Mouse (Mus musculus) spleen, adult 2 months (tissue): ENCODE data around the gene Prrt1. TPM values are rescaled to one million over a fixed set of nuclear protein-coding genes. Genes with fewer than 3 reads are reported as not detected.

Experiments
- DNase-seq, 2 experiments: peaks; one replicate each; pipeline versions ENCODE4 v3.0.0 to v3.0.0-alpha.2; 2012 to 2021; ENCODE audit warnings: low spot score in 2 of 2, low read depth in 1 of 2
- H3K27ac ChIP-seq: fragments of 200-500 bp; 2 replicates; pipeline ENCODE4 v1.5.1; 2012; ENCODE audit warnings: low read length, inconsistent platforms; ENCODE audit not compliant: insufficient read depth
- H3K27me3 ChIP-seq: fragments of 200-500 bp; 2 replicates; pipeline ENCODE4 v1.6.1; 2012; ENCODE audit warnings: mild to moderate bottlenecking, moderate library complexity, low read length, inconsistent platforms; ENCODE audit not compliant: control insufficient read depth, insufficient read depth
- H3K36me3 ChIP-seq: fragments of 200-500 bp; 2 replicates; pipeline ENCODE4 v1.6.1; 2012; ENCODE audit warnings: mild to moderate bottlenecking, low read length, inconsistent platforms; ENCODE audit not compliant: control insufficient read depth, insufficient read depth
- H3K4me1 ChIP-seq: fragments of 200-500 bp; 2 replicates; pipeline ENCODE4 v1.6.1; 2011; ENCODE audit warnings: inconsistent platforms; ENCODE audit not compliant: control insufficient read depth, insufficient read depth, insufficient read length
- H3K4me3 ChIP-seq: fragments of 200-500 bp; 2 replicates; pipeline ENCODE4 v1.5.1; 2011; ENCODE audit warnings: mild to moderate bottlenecking, inconsistent platforms; ENCODE audit not compliant: insufficient read depth, insufficient read length; ENCODE audit errors: extremely low read depth
- CTCF ChIP-seq: fragments of 200-500 bp; IDR thresholded peaks from 2 replicates; pipeline ENCODE4 v1.5.1; 2011; ENCODE audit warnings: mild to moderate bottlenecking, inconsistent platforms; ENCODE audit not compliant: insufficient read depth, insufficient read length, insufficient replicate concordance; ENCODE audit errors: extremely low read depth
- POLR2A ChIP-seq: fragments of 200-500 bp; IDR thresholded peaks from 2 replicates; pipeline ENCODE4 v1.6.1; 2011; ENCODE audit warnings: low read depth, low read length, inconsistent platforms
- WGBS: fragments of 180-500 bp; shearing (Covaris S2); methylation state at CpG from one replicate; pipeline ENCODE4 v1.1.7; 2018; 5-methylcytosine and 5-hydroxymethylcytosine counted together
- polyA plus RNA-seq: library from polyadenylated mRNA; depleted of rRNA; stranded (reverse); fragments of >200 nt; gene quantifications from 2 replicates; pipeline ENCODE4 v1.2.3, GENCODE M21; 2012

Prrt1 gene
- polyA plus RNA-seq, 1 experiment = 9.5 TPM

- 59% methylated on average over 6 of the region's 6 CpGs for WGBS
- peak within 1 kb of the TSS; percentile 20; the same call in 1 of the 2 replicates for H3K27ac ChIP-seq
These were observed 31.7 kb upstream of the Prrt1 start, which contains the start of gene Ager for GRCm38 (mm10) chr17:34597566-34598095. TSS of gene Ager (plus strand) at chr17:34597862.

DNA sequence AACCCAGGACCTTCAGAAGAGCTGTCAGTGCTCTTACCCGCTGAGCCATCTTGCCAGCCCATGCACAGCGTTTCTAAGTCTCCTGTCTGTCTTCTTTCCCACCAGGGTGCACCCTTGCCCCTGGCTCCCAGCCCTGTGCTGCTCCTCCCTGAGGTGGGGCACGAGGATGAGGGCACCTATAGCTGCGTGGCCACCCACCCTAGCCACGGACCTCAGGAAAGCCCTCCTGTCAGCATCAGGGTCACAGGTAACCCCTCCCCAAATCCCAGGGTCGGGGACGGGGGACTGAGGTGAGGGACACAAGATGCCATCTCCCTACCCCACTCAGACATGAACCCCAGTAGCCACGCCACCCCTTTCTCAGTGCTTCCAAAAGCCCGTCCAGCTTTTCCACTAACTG lies 29.4 kb upstream of the Prrt1 start:
- Histone ChIP-seq H3K27me3 (no peaks in the 10 kb centered on the region), H3K36me3 (peaks cover 21% of the 10 kb centered on the region), H3K4me1 (peaks cover 11% of the 10 kb centered on the region; the same call in 1 of the 2 replicates), H3K4me3 (no peak overlapping the region), H3K27ac (no peak overlapping the region)
- WGBS = 86% methylated on average over 9 of the region's 9 CpGs
- no peak for DNase-seq
- TF ChIP-seq CTCF (no peak), POLR2A (no peak)

More at GRCm38 (mm10) chr17:34597566-34598095, 31.7 kb upstream of the Prrt1 start, which contains the start of gene Ager:
- no peak for DNase-seq
- Histone ChIP-seq H3K36me3 (peaks cover 31% of the 10 kb centered on the region), H3K4me3 (no peak within 1 kb of the TSS), H3K4me1 (peaks cover 8% of the 10 kb centered on the region; the same call in 1 of the 2 replicates), H3K27me3 (no peaks in the 10 kb centered on the region)
- TF ChIP-seq POLR2A (no peak), CTCF (no peak)

DNA sequence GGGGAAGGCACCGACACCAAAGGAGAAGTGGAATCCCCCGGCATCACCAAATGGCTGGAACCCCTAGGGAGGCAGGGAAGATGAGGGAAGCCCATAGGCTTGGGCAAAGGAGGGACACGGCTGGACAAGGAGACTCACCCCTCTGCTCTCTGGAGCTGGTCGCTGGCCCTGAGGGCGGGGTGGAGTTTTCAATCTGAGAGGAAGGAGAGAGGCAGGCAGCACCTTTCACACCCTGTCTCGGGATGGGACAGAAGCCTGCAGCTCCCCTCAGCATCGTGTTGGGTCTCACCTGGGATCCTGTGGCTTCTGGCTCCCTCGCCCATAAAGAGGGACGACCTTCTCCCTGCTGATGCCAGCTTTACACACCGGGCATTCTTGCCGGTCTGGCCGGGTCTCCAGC lies 27.5 kb upstream of the Prrt1 start:
- Histone ChIP-seq H3K27me3 (no peaks in the 10 kb centered on the region), H3K4me3 (no peak overlapping the region), H3K36me3 (peaks cover 7% of the 10 kb centered on the region), H3K27ac (no peak overlapping the region), H3K4me1 (peaks cover 19% of the 10 kb centered on the region; the same call in 1 of the 2 replicates)
- no peak for DNase-seq
- WGBS = 90% methylated on average over 12 of the region's 12 CpGs
- no peak for TF ChIP-seq CTCF
- no peak for TF ChIP-seq POLR2A

GRCm38 (mm10) chr17:34603375-34604060 lies 25.8 kb upstream of the Prrt1 start, which contains the start of gene Rnf5:
TSS of gene Rnf5 (minus strand) at chr17:34603690.
- peaks cover 30% of the 10 kb centered on the region; the same call in 1 of the 2 replicates for H3K4me1 ChIP-seq
- TF ChIP-seq CTCF (no peak), POLR2A (no peak)
- H3K27ac ChIP-seq = peak within 1 kb of the TSS; percentile 96
- WGBS = under 1% methylated on average over 30 of the region's 30 CpGs
- DNase-seq = peak; percentile 98 to 100
- peak within 1 kb of the TSS; percentile 90 for H3K4me3 ChIP-seq
- peaks cover 7% of the 10 kb centered on the region for H3K36me3 ChIP-seq
- no peaks in the 10 kb centered on the region for H3K27me3 ChIP-seq

GRCm38 (mm10) chr17:34604061-34604508 lies 25.2 kb upstream of the Prrt1 start, which contains the start of gene Agpat1:
TSS of gene Agpat1 (plus strand) at chr17:34604262.
- no peaks in the 10 kb centered on the region for H3K27me3 ChIP-seq
- under 1% methylated on average over 35 of the region's 35 CpGs for WGBS
- peak within 1 kb of the TSS; percentile 90 for H3K4me3 ChIP-seq
- H3K4me1 ChIP-seq = peaks cover 33% of the 10 kb centered on the region; the same call in 1 of the 2 replicates
- no peak for TF ChIP-seq CTCF
- peak; percentile 70 for TF ChIP-seq POLR2A
- DNase-seq = peak in 1 of 2 experiments; percentile 98
- peaks cover 7% of the 10 kb centered on the region for H3K36me3 ChIP-seq
- H3K27ac ChIP-seq = peak within 1 kb of the TSS; percentile 96

- TF ChIP-seq CTCF (no peak), POLR2A (no peak)
- Histone ChIP-seq H3K27me3 (no peaks in the 10 kb centered on the region), H3K4me3 (peak overlapping the region; percentile 90), H3K4me1 (peaks cover 33% of the 10 kb centered on the region; the same call in 1 of the 2 replicates), H3K36me3 (peaks cover 7% of the 10 kb centered on the region), H3K27ac (peak overlapping the region; percentile 96)
- 22% methylated on average over 24 of the region's 24 CpGs for WGBS
- DNase-seq = no peak
These were observed 24.7 kb upstream of the Prrt1 start for GRCm38 (mm10) chr17:34604511-34605237.
